Mouse (Mus musculus): Measurements from ENCODE around the gene Klf5. TPM values are rescaled to one million over a fixed set of nuclear protein-coding genes. Genes with fewer than 3 reads are reported as not detected.

Gene Klf5
- polyA plus RNA-seq, 1 experiment = 52.0 TPM

DNA sequence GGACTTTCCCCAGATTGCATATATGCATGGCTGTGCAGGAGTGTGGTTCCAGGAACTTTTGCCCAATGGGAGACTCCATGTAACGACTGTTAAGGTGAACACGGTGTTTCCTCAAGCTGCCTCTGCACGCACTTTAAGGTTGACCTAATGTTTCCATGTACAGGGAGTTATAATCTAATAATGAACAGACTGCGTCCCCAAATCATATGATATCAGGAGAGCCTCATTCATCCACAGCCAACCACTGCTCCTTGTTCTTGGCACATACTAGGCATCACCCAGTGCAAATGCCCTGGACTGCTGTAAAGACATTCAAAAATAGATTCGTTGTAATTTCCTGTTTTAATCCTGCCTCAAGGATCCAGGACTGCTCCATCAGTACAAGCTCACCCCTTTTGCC lies 64.5 kb downstream of the Klf5 start:
- no peak overlapping the region for H3K4me3 ChIP-seq
- H3K4me2 ChIP-seq (ENCODE audit: low read depth) = no peak overlapping the region
- TF ChIP-seq MAX (IDR thresholded peaks at IDR 0.05; ENCODE audit: low read depth) (no peak), CEBPB (IDR thresholded peaks at IDR 0.05; ENCODE audit: insufficient read depth, poor library complexity, severe bottlenecking) (no peak), MYOD1 (IDR thresholded peaks at IDR 0.05; ENCODE audit: control insufficient read depth in 1 of 3, insufficient read length in 2 of 3, low read depth in 2 of 3) (no peak), TCF12 (IDR thresholded peaks at IDR 0.05; ENCODE audit: insufficient read depth, poor library complexity, severe bottlenecking) (no peak), POLR2A (IDR thresholded peaks at IDR 0.05; ENCODE audit: insufficient read length, low read depth) (no peak), TCF3 (IDR thresholded peaks at IDR 0.05; ENCODE audit: insufficient read length, low read depth) (no peak), MYOG (IDR thresholded peaks at IDR 0.05; ENCODE audit: control insufficient read depth in 1 of 3, insufficient read depth in 1 of 3, insufficient read length in 2 of 3, low read depth in 2 of 3) (no peak), USF1 (IDR thresholded peaks at IDR 0.05; ENCODE audit: low read depth) (no peak), SRF (IDR thresholded peaks at IDR 0.05; ENCODE audit: control insufficient read depth, insufficient read length, low read depth) (no peak), POLR2AphosphoS2 (IDR thresholded peaks at IDR 0.05; ENCODE audit: insufficient read length, low read depth) (no peak), E2F4 (IDR thresholded peaks at IDR 0.05; ENCODE audit: insufficient read depth) (no peak), REST (IDR thresholded peaks at IDR 0.05; ENCODE audit: insufficient read depth, insufficient read length) (no peak)
- no peaks in the 10 kb centered on the region for H3K36me3 ChIP-seq (ENCODE audit: control insufficient read depth, insufficient read depth)
- no peak overlapping the region for H3ac ChIP-seq (ENCODE audit: control insufficient read depth, insufficient read length)
- H3K79me2 ChIP-seq (ENCODE audit: control insufficient read depth, insufficient read depth) = no peaks in the 10 kb centered on the region
- no peaks in the 10 kb centered on the region for H3K27me3 ChIP-seq (ENCODE audit: control insufficient read depth, insufficient read depth, insufficient read length)

- H3K36me3 ChIP-seq (ENCODE audit: control insufficient read depth, insufficient read depth) = no peaks in the 10 kb centered on the region
- no peak overlapping the region for H3K4me3 ChIP-seq
- H3K4me2 ChIP-seq (ENCODE audit: low read depth) = no peak overlapping the region
- no peaks in the 10 kb centered on the region for H3K79me2 ChIP-seq (ENCODE audit: control insufficient read depth, insufficient read depth)
- no peak overlapping the region for H3ac ChIP-seq (ENCODE audit: control insufficient read depth, insufficient read length)
- TF ChIP-seq POLR2AphosphoS2 (IDR thresholded peaks at IDR 0.05; ENCODE audit: insufficient read length, low read depth) (no peak), TCF12 (IDR thresholded peaks at IDR 0.05; ENCODE audit: insufficient read depth, poor library complexity, severe bottlenecking) (no peak), E2F4 (IDR thresholded peaks at IDR 0.05; ENCODE audit: insufficient read depth) (no peak), MAX (IDR thresholded peaks at IDR 0.05; ENCODE audit: low read depth) (no peak), USF1 (IDR thresholded peaks at IDR 0.05; ENCODE audit: low read depth) (no peak), CEBPB (IDR thresholded peaks at IDR 0.05; ENCODE audit: insufficient read depth, poor library complexity, severe bottlenecking) (no peak)
- no peaks in the 10 kb centered on the region for H3K27me3 ChIP-seq (ENCODE audit: control insufficient read depth, insufficient read depth, insufficient read length)
Measured at GRCm38 (mm10) chr14:99364007-99364784, 65.7 kb downstream of the Klf5 start.

Other genes with a start within 250 kb of the Klf5 start
- gene Pibf1, start 199.3 kb upstream of the Klf5 start, polyA plus RNA-seq (2012; fragmentation: generic; extraction: Trizol) = 2.5 TPM
- 12.3 TPM for gene Dis3, start 198.9 kb upstream of the Klf5 start, polyA plus RNA-seq (2012; fragmentation: generic; extraction: Trizol)